Mouse (Mus musculus): ENCODE measurements around the gene Uck1.

The Uck1 gene

DNA sequence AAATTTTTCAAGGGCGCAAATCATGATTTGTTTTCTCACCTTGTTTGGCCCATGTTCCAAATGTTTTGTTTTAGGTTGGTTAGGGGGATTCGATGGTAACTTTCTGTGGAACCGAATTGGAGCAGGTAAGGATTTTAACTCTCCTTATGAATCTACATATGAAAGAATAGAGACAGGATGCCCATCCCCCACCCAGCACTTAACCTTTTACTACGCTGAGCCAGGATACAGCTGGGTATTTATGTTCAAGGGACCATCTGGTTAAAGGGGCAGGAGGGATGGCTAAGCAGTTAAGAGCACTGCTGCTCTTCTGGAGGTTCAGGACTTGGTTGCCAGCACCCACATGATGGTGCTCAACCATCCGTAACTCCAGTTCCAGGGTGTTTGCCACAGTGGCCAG is 19.4 kb downstream of the Uck1 start:
- TF ChIP-seq GATA4 (IDR thresholded peaks at IDR 0.05; ENCODE audit: insufficient replicate concordance, low read length) = no peak

DNA sequence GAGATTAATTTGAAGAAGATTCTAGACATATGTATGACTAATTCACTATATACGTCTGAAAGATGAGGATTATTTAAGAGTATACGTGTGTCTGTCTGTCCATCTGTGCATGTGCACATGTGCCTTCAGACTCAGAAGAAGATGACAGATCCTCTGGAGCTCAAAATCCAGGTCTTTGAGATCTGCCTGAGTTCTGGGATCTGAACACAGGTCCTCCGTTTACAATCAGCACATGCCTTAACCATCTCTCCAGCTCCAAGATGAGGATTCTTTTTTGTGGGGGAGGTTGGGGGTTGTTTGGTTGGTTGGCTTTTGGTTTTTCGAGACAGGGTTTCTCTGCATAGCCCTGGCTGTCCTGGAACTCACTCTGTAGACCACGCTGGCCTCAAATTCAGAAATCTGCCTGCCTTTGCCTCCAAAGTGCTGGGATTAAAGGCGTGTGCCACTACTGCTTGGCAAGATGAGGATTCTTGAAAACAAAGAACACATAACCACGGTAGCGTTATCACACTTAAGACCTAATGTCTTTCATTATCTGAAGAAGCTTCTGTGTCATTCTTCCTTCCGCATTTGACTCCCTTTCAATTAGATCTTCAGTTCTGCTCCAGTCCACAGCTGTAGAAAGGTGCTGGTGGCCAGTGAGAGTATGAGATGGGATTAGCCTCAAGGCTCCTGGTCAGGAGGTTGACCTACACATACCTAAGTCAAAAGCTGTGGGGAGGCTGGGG is 21.1 kb downstream of the Uck1 start:
- TF ChIP-seq GATA4 (IDR thresholded peaks at IDR 0.05; ENCODE audit: insufficient replicate concordance, low read length) = no peak

DNA sequence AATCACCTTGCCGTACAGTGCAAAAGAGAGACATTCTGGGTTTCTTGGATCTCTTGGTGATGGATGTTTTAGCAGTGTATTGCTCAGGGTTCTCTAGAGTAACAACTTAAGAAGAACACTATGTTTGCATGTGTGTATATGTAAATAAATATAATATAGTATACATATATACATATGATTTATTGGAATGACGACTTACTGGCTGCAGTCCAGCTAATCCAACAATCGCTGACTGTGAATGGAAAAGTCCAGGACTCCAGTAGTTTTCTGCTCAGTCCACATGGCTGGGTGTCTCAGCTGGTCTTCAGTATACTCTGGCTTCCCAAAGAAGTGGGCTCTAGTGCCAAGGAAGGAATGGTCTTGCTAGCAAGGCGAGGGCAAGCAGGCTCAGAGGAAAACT is 22.4 kb downstream of the Uck1 start:
- TF ChIP-seq GATA4 (IDR thresholded peaks at IDR 0.05; ENCODE audit: insufficient replicate concordance, low read length) = no peak

DNA sequence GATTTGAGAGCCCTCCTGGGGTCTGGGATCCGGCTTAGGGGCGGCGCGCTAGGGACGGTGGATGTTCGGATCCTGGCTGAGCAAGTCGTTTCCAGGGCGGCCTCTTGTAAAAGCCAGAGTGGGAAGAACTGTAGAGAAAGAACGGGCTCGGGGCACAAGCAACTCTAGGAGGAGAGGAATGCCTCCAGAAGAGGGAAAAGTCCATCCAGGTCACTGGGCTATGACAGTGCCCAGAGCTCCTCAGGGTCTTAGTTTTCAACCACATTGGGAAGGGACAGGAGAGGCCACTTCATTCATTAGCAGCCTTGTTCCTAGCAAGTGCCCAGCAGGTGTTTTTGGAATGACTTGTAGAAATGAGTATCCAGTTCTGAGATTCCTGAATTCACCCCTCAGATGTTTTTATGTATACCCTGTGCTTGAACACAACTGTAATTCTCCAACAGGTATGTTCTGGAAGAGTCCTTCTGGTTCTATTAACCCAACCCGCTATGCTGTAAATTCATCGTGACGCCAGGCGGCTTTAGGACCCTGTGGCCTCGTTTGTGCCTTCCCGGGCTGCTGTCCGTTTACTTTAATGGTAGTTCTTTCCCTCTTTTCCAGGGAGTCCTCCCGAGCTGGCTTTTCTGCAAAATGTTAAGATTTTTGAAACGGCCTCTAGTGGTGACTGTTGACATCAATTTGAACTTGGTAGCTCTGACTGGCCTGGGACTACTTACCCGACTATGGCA is 23.0 kb downstream of the Uck1 start:
- 0 out of 2 replicates have a peak, but pooled peaks have one; percentile 2 for TF ChIP-seq GATA4 (IDR thresholded peaks at IDR 0.05; ENCODE audit: insufficient replicate concordance, low read length)

DNA sequence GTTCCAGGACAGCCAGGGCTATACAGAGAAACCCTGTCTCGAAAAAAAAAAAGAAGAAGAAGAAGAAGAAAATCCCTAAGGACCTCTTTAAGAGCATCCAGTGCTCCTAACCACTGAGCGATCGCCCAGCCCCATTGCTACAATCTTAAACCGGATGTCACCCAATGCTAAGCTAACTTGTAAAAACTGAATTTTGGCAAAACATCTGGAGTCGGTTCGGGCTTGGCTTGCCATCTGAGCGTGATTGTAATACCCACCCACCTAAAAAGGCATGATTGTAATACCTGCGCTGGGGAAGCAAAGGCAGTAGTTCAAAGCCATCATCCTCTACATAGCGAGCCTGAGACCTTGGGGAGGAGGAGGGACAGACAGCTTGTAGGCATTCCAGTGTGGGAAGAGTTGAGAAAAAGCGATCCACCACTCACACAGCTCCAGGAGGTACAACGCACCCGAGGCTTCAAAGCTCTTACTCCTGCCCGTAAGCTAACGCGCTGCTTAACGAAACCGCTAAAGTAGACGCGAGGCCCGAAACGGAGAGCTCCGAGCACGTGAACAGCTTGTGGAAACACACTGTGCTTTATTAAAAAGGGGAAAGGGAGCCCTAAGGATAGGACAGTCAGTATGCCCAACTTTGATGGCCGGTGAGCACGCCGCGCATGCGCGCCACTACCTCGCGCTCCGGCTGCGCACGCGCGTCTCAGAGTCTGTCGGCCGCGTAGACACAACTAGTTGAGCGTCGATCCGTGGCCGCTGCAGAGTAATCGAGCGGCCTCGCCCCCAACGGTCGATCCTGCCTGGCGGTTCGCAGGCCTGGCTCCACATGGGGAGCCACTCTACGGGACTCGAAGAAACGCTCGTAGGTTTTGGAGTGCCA is 23.8 kb downstream of the Uck1 start, which contains the start of gene Pomt1:
TSS of gene Pomt1 (plus strand) at position 705 of the 874 bp plus-strand sequence.
- TF ChIP-seq GATA4 (IDR thresholded peaks at IDR 0.05; ENCODE audit: insufficient replicate concordance, low read length) = peak; percentile 39; the same call in 1 of the 2 replicates

DNA sequence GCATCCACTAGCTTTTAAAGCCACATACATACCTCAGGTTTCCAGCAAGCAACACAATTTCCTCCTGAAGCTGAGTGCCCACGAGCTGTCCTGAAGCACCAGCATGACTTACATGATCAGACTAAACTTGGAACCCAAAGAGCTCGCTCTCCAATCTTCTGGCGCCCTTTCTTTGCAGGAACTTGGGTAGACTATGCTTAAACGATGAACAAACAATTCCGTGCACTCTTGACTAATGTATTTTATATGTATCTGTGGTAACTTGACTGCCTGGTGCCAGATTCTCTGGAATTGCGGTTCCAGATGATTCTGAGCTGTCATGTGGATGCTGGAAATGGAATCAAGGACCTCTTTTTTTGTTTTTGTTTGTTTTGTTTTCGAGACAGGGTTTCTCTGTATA is 24.5 kb downstream of the Uck1 start:
- TF ChIP-seq GATA4 (IDR thresholded peaks at IDR 0.05; ENCODE audit: insufficient replicate concordance, low read length) = no peak

DNA sequence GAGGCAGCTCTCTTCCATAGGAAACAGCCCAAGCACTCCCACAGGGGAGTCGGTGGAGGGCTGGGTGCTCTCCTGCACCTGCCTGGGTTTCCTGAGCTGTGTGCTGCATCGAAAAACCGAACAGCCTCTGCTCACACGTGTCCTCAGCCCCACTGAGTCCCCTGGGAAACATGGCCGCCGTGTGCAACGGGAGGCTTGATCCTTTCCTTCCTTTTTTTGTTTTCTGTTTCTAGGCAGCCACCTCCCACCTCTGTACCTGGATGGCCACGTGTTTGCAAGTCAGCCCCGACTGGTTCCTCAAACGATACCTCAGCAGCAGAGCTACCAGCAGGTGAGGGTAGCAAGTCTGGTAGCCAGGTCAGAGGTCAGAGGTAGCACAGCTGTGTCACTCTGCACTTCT is 37.9 kb downstream of the Uck1 start:
- no peak for TF ChIP-seq GATA4 (IDR thresholded peaks at IDR 0.05; ENCODE audit: insufficient replicate concordance, low read length)

DNA sequence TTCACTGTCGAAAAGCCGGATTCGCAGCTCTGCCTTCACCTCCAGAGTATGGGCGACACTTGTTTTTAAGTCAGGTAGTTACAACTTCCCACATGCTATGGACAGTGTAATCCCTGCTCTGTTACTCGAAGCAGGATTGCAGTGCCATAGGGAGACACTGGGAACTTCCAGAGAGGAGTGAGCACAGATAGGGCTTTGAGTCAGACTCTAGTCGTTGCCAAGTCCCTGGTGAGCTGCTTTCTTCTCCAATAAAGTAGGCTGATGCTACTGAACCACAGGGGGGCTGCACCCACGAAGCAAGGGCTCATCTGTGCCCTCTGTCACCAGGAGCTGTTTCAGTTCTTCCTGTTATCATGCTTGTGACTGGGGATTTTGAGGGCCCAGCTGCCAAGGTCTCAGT is 38.4 kb downstream of the Uck1 start:
- no peak for TF ChIP-seq GATA4 (IDR thresholded peaks at IDR 0.05; ENCODE audit: insufficient replicate concordance, low read length)

DNA sequence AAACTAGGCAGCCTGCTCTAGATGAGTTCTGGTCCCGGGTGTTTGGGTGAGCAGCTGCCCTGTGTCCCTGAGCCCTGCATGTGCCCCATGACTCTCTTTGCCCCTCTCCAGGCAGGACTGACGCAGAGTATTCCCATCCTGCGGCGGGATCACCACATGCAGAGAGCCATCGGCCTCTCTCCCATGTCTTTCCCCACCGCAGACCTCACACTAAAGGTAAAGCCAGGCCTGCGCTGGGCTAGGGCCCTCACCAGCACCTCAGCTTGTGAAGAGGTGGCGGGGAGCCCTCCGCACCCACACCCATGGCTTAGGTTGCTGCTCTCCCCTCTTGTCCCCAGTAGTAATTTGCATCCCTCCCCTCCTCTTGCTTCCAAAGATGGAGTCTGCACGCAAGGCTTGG is 39.0 kb downstream of the Uck1 start:
- TF ChIP-seq GATA4 (IDR thresholded peaks at IDR 0.05; ENCODE audit: insufficient replicate concordance, low read length) = no peak

DNA sequence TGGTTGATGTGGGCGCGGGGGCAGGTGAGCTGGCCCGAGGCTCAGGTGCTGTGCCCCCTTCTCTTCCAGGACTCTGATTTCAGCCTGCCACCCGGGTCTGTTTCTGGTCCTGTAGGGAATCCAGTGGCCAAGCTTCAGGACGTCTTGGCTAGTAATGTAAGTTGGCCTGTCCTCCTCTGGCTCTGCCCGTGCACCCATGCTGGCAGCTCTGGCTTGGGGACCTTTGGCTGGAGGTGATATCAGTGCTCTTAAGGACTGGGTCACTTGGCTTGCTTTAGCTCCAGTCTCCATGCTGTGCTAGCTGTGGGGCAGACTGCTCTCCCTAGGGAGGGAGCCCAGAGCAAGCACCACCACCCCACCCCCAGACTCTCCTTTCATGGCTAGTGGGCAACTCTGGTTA is 39.9 kb downstream of the Uck1 start:
- no peak for TF ChIP-seq GATA4 (IDR thresholded peaks at IDR 0.05; ENCODE audit: insufficient replicate concordance, low read length)

DNA sequence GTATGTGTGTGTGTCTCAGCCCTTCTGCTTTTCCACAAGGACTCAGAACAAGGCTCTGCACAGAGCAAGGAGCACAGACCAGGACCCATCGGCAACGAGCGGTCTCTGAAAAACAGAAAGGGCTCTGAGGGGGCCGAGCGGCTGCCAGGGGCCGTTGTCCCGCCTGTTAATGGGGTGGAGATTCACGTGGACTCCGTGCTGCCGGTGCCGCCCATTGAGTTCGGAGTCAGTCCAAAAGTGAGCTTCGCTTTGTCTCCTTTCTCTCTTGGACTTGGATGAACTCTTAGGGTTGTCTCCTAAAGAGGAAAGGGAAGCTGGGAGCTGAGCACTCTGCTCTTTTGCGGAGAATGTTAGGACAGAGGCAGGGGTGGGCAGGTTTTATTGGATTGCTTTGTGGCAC is 40.5 kb downstream of the Uck1 start:
- TF ChIP-seq GATA4 (IDR thresholded peaks at IDR 0.05; ENCODE audit: insufficient replicate concordance, low read length) = no peak

DNA sequence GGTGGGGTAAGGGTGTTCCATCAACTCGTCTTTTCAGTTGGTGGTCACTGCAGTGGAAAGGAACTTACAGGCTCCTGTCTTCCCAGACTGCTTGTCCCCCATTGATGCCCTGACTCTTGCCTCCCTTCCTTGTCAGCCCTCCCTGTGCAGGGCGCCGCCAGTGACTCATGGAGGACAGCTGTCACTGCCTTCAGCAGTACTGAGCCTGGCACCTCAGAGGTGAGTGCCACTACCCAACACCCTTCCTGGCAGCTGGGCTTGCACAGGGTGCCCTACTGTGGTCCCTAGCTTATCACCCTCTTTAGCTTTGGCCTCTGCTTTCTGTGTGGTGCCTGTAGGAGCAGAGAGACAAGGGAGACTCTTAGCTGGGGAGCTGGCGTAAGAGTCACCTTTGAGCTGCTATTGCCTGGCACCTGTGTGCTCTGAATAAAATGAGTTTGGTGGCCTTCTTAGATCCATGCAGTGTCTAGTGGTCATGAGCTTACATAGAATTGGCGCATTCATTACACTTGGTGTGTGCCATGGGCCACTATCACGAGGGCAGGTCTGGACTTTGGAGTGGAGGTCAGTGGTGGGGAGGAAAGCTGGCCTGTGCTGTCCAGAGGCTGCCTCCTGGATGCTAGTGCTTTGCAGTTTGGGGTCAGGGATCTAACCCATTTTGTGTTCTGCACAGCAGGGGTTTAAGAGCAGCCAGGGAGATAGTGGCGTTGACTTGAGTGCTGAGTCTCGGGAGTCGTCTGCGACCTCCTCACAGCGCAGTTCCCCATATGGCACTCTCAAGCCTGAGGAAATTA is 41.2 kb downstream of the Uck1 start:
- no peak for TF ChIP-seq GATA4 (IDR thresholded peaks at IDR 0.05; ENCODE audit: insufficient replicate concordance, low read length)

DNA sequence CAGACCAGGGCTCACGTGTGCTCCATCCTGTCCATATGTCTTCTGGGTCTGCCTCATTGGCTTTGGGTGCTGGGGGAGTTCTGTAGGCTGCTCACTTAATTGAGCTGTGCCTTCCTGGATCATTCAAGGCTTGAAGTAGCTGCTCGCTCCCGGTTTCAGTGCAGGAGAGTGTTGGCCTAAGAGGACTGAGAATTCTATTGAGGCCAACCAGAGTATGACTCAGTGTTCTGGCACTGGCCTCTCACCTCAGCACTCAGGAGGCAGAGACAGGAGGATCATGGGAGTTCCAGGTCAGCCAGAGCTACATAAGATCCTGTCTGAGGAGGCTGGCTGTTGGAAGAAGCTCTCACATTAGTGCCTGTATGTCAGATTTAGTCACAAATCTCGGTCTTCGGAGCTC is 41.8 kb downstream of the Uck1 start:
- no peak for TF ChIP-seq GATA4 (IDR thresholded peaks at IDR 0.05; ENCODE audit: insufficient replicate concordance, low read length)

DNA sequence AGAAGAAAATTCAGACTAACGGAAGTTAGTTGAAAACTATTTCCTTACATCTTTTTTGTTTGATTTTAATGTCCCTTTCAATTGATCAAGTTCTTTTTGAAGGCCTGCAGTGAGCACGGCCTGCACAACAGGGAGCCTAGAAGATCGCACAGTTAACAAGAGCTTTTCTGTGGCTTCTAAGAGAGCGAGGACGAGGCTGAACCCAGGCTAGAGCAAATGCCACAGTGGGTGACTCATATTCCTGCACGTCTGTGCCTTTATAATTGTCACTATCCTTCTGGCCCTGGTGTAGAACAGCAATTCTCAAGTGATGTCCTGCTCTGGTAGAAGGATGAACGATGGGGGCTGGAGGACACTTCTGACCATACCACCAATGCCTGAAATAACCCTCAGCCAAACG is 42.3 kb downstream of the Uck1 start:
- no peak for TF ChIP-seq GATA4 (IDR thresholded peaks at IDR 0.05; ENCODE audit: insufficient replicate concordance, low read length)

DNA sequence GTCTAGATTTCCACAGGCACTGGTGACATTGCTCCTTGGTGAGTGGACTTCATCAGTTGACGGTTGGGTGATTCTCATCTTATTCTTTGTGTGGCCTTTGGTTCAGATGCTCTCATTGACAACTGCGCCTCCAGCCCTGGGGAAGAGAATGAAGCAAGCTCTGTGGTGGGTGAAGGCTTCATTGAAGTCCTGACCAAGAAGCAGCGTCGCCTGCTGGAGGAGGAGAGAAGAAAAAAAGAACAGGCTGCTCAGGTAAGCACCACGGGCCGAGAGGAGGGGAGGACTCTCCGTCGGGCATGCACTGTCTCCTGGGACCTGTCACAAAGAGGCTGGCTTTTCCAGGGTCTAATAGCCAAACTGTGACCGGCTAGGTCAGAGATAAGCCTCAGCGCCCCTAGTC is 43.5 kb downstream of the Uck1 start:
- no peak for TF ChIP-seq GATA4 (IDR thresholded peaks at IDR 0.05; ENCODE audit: insufficient replicate concordance, low read length)
